Mouse (Mus musculus) midbrain, embryonic 16.5 days (tissue): ENCODE measurements around the gene Srp68. TPM values are rescaled to one million over a fixed set of nuclear protein-coding genes. Genes with fewer than 3 reads are reported as not detected.

Experiments
- ATAC-seq: fragments of 200-750 bp; cut with Nextera tagmentation; 2 replicates; pipeline ENCODE4 v1.8.0; 2017; ENCODE audit warnings: moderate TSS enrichment
- H3K27ac ChIP-seq: fragments of 300-500 bp; sonication (generic); 2 replicates; pipeline ENCODE4 v1.5.1; 2014; ENCODE audit warnings: mild to moderate bottlenecking, low read length, mixed read lengths
- H3K27me3 ChIP-seq: fragments of 300-500 bp; sonication (generic); 2 replicates; pipeline ENCODE4 v1.6.1; 2014; ENCODE audit warnings: low read depth, low read length, mixed read lengths; ENCODE audit not compliant: control insufficient read depth, insufficient read depth
- H3K36me3 ChIP-seq: fragments of 300-500 bp; sonication (generic); 2 replicates; pipeline ENCODE4 v1.6.1; 2014; ENCODE audit warnings: mild to moderate bottlenecking, low read length, moderate library complexity, mixed read lengths; ENCODE audit not compliant: control insufficient read depth, insufficient read depth
- H3K4me1 ChIP-seq: fragments of 300-500 bp; sonication (generic); 2 replicates; pipeline ENCODE4 v1.6.1; 2014; ENCODE audit warnings: mild to moderate bottlenecking, low read length, mixed read lengths; ENCODE audit not compliant: control insufficient read depth, insufficient read depth
- H3K4me2 ChIP-seq: fragments of 300-500 bp; sonication (generic); 2 replicates; pipeline ENCODE4 v1.6.1; 2014; ENCODE audit warnings: mild to moderate bottlenecking, low read length, mixed read lengths
- H3K4me3 ChIP-seq: fragments of 300-500 bp; sonication (generic); 2 replicates; pipeline ENCODE4 v1.5.1; 2014; ENCODE audit warnings: low read depth, mild to moderate bottlenecking, low read length, moderate library complexity, mixed read lengths
- H3K9ac ChIP-seq: fragments of 300-500 bp; sonication (generic); 2 replicates; pipeline ENCODE4 v1.6.1; 2014; ENCODE audit warnings: low read depth, low read length, mixed read lengths
- H3K9me3 ChIP-seq: fragments of 300-500 bp; sonication (generic); replicated peaks from 2 replicates; pipeline ENCODE4 v1.6.1; 2014; ENCODE audit warnings: mild to moderate bottlenecking, low read length, mixed read lengths; ENCODE audit not compliant: control insufficient read depth, poor library complexity, severe bottlenecking
- WGBS: fragments of 180-500 bp; shearing (Covaris S2); extraction: QIAGEN DNeasy Blood & Tissue Kit; methylation state at CpG from one replicate; pipeline ENCODE4 v1.1.7; 2014; 5-methylcytosine and 5-hydroxymethylcytosine counted together
- polyA plus RNA-seq: library from polyadenylated mRNA; unstranded; fragments of >200 nt; fragmentation: Nextera tagmentation; extraction: Ambion mirVana; gene quantifications from 2 replicates; pipeline ENCODE4 v1.2.1, GENCODE M21; 2015

Gene Srp68
- polyA plus RNA-seq: 58.2 and 59.2 TPM in 2 replicates

DNA sequence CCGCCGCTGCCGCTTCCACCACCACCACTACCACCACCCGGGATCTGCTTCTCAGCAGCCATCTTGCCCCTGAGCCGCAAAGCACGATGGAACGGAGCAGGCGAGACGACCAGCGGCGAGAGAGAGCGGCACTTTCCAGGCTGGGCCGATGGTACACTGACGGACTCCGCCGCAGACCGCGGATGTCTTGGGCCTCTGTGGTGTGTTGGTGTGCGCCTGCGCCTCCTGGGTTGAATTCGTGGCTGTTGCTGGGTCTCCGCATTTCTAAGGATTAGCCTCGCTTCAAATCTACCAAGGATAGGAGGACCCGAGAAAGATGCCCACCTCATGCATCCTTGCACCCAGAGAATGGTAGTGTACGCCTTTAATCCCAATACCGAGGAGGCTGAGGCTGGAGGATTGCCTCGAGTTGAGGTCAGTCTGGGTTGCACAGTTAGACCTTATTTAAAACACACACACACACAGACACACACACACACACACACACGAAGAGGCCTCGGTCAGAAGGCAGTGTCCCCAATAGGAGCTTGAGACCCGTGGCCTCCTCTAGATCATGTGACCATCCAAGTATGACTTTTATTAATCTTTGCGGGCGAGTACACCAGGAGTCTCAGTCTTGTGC is at the start of gene Srp68:
Srp68 (minus strand) TSS at position 173 of the 622 bp plus-strand sequence.
- Histone ChIP-seq H3K4me2 (peak within 1 kb of the TSS; percentile 87), H3K36me3 (peaks cover 10% of the 10 kb centered on the region), H3K9me3 (no peaks in the 10 kb centered on the region), H3K27me3 (no peaks in the 10 kb centered on the region), H3K27ac (peak within 1 kb of the TSS; percentile 87), H3K4me1 (peaks cover 28% of the 10 kb centered on the region), H3K9ac (peak within 1 kb of the TSS; percentile 77), H3K4me3 (peak within 1 kb of the TSS; percentile 90)
- ATAC-seq: peak; percentile 99
- 2% methylated on average over 29 of the region's 32 CpGs for WGBS

DNA sequence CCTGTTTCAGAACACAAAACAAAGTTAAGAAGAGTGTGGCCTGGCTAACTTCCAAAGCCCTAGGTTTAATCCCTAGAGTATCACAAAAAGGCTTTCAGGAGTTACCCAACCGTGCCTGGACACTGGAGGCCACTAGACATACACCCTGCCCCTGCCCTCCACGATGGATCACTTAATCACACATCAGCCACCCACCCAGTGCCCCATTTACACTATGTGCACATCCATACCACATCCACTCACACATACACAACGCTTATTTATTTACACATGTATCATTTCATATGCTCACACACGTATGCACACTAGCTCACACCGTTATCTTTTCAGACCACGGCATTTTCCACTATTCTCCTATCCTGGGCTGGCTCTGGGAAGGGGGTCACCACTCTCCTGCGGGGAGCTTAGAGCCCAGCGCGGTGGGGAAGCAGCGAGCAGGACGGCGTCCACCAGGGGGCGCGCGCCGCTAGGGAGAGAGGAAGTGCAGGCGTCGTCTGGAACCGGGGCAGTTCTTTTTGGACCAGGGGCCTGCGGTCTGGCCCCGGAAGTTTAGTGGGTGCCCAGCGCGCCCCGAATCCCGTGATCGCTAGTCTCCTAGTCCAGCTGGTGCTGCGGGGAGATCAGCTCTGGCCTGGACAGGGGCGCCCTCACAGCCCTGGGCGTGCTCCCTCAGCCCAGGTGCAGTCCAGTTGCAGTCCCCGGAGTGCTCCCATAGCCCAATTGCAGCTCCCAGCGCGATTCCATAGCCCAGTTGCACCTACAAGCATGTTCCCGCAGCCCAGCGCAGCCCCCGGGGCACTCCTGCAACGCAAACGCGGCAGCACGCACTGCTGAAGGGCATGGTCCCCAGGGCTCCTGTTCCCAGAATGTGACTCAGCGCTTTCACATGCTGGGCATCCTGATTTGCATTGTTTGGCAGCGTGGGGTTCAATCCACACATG is 45.0 kb upstream of the Srp68 start:
- Histone ChIP-seq H3K9me3 (no peaks in the 10 kb centered on the region), H3K4me3 (peak overlapping the region; percentile 32), H3K4me2 (peak overlapping the region; percentile 73), H3K27ac (no peak overlapping the region), H3K9ac (peak overlapping the region; percentile 47; the same call in 1 of the 2 replicates), H3K36me3 (no peaks in the 10 kb centered on the region), H3K4me1 (peaks cover 5% of the 10 kb centered on the region; the same call in 1 of the 2 replicates), H3K27me3 (no peaks in the 10 kb centered on the region)
- WGBS: 2% methylated on average over 41 of the region's 41 CpGs
- peak; percentile 84 for ATAC-seq

DNA sequence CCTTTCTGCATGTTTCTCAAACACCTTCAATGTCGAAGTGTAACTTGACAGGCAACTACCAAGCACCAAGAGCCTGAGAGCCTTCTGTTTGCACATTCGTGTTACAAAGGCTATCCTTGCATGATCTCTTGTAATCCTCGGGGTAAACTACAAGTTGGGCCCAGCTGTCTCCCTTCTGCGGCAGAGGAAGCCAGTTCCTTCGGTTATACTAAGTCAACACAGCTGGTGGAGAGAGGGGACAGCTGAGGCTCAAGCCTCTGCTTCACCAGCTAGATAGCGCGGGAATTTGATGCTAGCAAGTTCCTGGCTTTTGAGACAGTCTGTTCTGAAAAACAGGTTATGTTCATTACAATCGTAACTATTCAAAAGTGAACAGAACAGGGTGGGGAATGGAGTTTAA is 38.3 kb upstream of the Srp68 start:
- H3K4me1 ChIP-seq: no peaks in the 10 kb centered on the region
- WGBS: 59% methylated on average over 8 of the region's 8 CpGs
- no peak overlapping the region for H3K9ac ChIP-seq
- H3K36me3 ChIP-seq: no peaks in the 10 kb centered on the region
- H3K27me3 ChIP-seq: no peaks in the 10 kb centered on the region
- H3K4me2 ChIP-seq: no peak overlapping the region
- no peak overlapping the region for H3K27ac ChIP-seq
- H3K9me3 ChIP-seq: no peaks in the 10 kb centered on the region
- no peak for ATAC-seq
- no peak overlapping the region for H3K4me3 ChIP-seq

DNA sequence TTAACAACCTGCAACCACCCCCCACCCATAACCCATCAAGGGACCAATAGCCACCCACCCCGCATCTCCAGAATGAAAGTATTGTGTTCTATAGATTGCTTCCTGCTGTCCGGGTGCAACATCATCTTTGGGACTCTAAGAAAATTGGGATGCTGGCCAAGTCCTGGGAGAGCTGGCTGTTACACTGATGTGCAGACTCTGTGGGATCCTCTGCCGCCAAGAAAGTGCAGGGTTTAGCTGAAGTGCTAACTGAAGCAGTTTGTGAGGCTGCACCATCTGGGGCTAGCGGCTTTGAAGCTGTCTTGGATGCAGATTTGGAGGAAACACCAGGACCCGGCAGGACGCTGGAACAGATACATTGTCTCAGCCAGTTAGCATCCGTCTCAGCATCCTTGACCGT is 37.2 kb upstream of the Srp68 start:
- no peaks in the 10 kb centered on the region for H3K4me1 ChIP-seq
- WGBS: 50% methylated on average over 8 of the region's 8 CpGs
- no peaks in the 10 kb centered on the region for H3K36me3 ChIP-seq
- no peaks in the 10 kb centered on the region for H3K9me3 ChIP-seq
- H3K27me3 ChIP-seq: no peaks in the 10 kb centered on the region
- no peak overlapping the region for H3K27ac ChIP-seq
- no peak overlapping the region for H3K9ac ChIP-seq
- no peak for ATAC-seq
- no peak overlapping the region for H3K4me3 ChIP-seq
- no peak overlapping the region for H3K4me2 ChIP-seq

DNA sequence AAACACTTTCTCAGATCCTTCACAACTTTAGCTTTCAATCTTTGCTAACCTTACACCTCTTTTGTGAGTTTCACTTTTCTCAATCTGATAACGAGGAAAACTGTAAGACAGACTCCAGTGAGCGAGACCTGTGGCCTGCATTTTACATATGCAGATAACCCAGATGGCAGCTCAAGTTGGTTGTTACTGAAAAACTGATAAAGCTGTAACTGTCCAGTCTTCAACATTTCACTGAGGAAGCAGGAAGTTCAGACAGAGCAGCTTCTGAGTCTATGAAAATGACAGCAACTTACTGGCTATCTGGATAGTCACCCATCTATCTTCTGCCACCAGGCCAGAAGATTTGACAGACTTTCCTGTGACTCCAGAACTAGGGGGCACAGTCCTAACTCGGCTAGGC is 35.6 kb upstream of the Srp68 start:
- H3K4me1 ChIP-seq: peaks cover 8% of the 10 kb centered on the region
- no peaks in the 10 kb centered on the region for H3K36me3 ChIP-seq
- no peak overlapping the region for H3K4me3 ChIP-seq
- H3K9me3 ChIP-seq: no peaks in the 10 kb centered on the region
- H3K9ac ChIP-seq: no peak overlapping the region
- no peaks in the 10 kb centered on the region for H3K27me3 ChIP-seq
- ATAC-seq: no peak
- H3K4me2 ChIP-seq: no peak overlapping the region
- 85% methylated on average over 3 of the region's 3 CpGs for WGBS
- H3K27ac ChIP-seq: no peak overlapping the region

DNA sequence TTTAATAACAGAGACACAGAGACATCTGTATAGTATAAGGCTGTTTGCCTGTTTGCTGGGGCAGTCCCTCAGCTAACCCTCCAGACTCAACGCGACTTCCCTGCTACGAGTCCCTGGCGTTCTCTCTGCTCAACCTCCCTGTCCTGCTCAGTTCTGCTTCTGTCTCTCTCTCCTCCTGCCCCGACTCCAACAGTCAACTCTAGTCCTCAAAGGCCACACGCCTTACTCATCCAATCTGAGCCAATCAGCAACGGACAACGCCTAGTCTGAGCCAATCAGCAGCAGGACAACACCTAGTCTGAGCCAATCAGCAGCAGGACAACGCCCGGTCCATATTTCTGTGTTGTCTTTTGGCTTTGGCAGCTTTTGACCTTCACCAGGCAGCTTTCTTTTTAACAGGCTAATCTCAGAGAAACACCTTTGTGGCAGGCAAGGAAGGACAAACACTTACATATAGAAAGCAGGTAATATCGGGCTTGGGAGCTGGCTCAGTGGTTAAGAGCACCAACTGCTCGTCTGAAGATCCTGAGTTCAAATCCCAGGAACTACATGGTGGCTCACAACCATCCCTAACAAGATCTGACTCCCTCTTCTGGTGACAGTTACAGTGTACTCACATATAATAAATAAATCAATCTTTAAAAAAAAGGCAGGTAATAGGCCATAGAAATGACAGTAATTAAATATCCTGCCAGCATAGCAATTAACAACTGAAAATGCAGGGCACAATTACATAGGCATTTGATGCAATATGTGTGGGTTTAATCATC is 33.9 kb upstream of the Srp68 start:
- H3K27me3 ChIP-seq: no peaks in the 10 kb centered on the region
- H3K9ac ChIP-seq: no peak overlapping the region
- H3K4me1 ChIP-seq: peaks cover 8% of the 10 kb centered on the region
- peaks cover 13% of the 10 kb centered on the region for H3K36me3 ChIP-seq
- H3K9me3 ChIP-seq: no peaks in the 10 kb centered on the region
- ATAC-seq: no peak
- no peak overlapping the region for H3K4me3 ChIP-seq
- H3K4me2 ChIP-seq: no peak overlapping the region
- 92% methylated on average over 12 of the region's 12 CpGs for WGBS
- no peak overlapping the region for H3K27ac ChIP-seq

DNA sequence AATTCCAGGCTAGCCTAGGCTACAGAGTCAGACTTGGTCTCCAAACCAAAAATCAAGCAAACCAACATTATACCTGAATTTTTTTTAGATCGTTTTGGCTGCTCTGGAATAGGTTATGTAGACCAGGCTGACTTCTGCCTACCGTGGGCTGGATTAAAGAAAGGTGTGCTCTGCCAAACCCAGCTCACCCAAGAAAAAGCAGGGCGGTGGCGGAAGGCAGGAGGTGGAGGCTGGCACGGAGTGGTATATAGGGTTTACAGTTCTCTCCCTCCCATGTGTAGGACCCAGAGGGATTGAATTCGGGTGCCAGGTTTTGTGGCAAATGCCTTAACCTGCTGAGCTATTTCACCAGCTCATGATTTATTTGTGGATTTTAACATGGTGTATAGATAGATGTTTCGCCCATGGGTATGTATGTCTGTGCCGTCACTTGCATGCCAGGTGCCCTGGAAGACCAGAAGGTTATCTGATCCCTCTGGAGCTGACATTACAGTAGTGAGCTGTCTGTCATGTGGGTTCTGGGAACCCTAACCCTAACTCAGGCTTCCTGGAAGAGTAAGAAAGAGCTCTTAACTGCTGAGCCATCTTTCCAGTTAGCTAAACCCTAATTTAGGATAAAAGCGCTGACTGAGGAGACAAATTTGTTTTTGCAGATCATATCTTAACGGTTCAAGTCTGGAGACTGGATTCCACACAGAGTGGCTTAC is 33.2 kb upstream of the Srp68 start, which contains the start of gene Exoc7:
Exoc7 (minus strand) TSS at position 215 of the 707 bp plus-strand sequence.
- Histone ChIP-seq H3K4me1 (peaks cover 8% of the 10 kb centered on the region), H3K9ac (peak within 1 kb of the TSS; percentile 79), H3K27ac (peak within 1 kb of the TSS; percentile 74), H3K4me2 (peak within 1 kb of the TSS; percentile 69), H3K27me3 (no peaks in the 10 kb centered on the region), H3K9me3 (no peaks in the 10 kb centered on the region), H3K4me3 (peak within 1 kb of the TSS; percentile 59), H3K36me3 (peaks cover 18% of the 10 kb centered on the region)
- peak; percentile 49 for ATAC-seq
- 85% methylated on average over 10 of the region's 10 CpGs for WGBS
